Mouse (Mus musculus) adipocyte (in vitro differentiated cells): ENCODE results near the gene Gm3667.
"Not testable (repeated sequence)": the region's sequence is repeated elsewhere in the genome, so short reads cannot be mapped to it uniquely, and the experiment has no call there.

Source experiments
- DNase-seq: peaks from one replicate; pipeline ENCODE4 v3.0.0-alpha.2; 2016; ENCODE audit warnings: low spot score

Gm3667 gene

GRCm38 (mm10) chr14:6889521-6890012 is at the start of gene Gm3667:
Gm3667 (minus strand) TSS chr14:6889962.
- not testable (repeated sequence) for DNase-seq

- DNase-seq: not testable (repeated sequence)
Measured at GRCm38 (mm10) chr14:6899881-6900280, 10.1 kb upstream of the Gm3667 start.

GRCm38 (mm10) chr14:6888811-6889210 is 951 bp downstream of the Gm3667 start:
- not testable (repeated sequence) for DNase-seq

DNA sequence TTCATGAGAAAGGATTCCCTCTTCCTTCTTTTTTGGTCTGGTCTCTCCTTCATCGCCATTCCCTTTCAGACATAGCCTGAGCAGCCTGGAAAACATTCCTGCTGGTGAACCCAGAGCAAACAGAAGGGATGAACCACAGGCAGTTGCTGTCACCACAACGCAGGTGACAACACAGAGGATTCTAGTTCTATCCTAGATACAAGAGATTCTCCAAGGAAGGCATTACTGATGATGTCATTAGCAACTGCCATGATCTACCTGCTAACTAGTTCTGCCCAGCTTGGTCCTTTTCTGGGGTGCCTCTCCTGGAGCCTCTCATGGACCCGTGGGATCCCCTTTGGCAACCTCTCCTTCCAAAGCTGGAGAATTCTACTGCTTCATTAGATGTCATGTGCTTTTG is 49.6 kb downstream of the Gm3667 start, which contains the start of gene Gm3642:
Gene Gm3642 (minus strand): TSS at position 101 of the 400 bp plus-strand sequence.
- not testable (repeated sequence) for DNase-seq

DNA sequence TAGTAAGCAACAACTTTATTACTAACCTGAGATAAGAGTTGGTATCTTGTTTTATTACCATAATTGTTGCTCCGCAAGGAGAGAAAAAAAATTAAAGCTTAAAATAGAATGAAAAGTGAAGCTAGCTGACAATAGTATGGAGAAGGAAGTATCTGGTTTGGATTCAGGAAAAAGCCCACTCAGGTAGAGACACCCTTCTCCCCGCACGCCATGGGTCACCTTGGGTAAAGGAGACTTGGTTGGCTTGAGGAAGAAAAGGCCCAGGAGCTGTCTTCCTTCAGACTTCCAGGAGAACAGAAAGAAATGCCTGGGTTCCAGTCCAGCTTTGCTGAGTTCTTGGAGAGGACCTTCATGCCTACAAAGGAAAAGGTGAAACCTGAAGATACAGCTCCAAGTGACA is 66.5 kb downstream of the Gm3667 start:
- DNase-seq: not testable (repeated sequence)
